Mouse (Mus musculus): Measurements from ENCODE around the gene Ubtd1. TPM values are rescaled to one million over a fixed set of nuclear protein-coding genes. Genes with fewer than 3 reads are reported as not detected.

Gene Ubtd1
- polyA plus RNA-seq, 1 experiment from 2014 or later, result 9.9 TPM

- Histone ChIP-seq H3K4me1 (replicated peaks; ENCODE audit: control insufficient read depth, insufficient read depth, low read length) (peaks cover 4% of the 10 kb centered on the region; the same call in 1 of the 2 replicates), H3K36me3 (ENCODE audit: control insufficient read depth, insufficient read depth, low read length) (no peaks in the 10 kb centered on the region), H3K27me3 (replicated peaks; ENCODE audit: control insufficient read depth, insufficient read depth, low read length) (no peaks in the 10 kb centered on the region), H3K4me3 (ENCODE audit: low read depth, low read length) (no peak overlapping the region), H3K9ac (ENCODE audit: low read length) (no peak overlapping the region), H3K9me3 (ENCODE audit: control insufficient read depth, low read length) (no peaks in the 10 kb centered on the region), H3K27ac (ENCODE audit: low read depth) (no peak overlapping the region), H3K4me2 (ENCODE audit: low read length) (no peak overlapping the region)
- ATAC-seq (replicated peaks; ENCODE audit: low FRiP score, low TSS enrichment, low read depth), result no peak
- DNase-seq (ENCODE audit: low spot score), result no peak
- WGBS, result 84% methylated on average over 4 of the region's 4 CpGs
Measured at GRCm38 (mm10) chr19:41987206-41987605, 5.6 kb downstream of the Ubtd1 start.

- no peaks in the 10 kb centered on the region for H3K9me3 ChIP-seq (ENCODE audit: control insufficient read depth, low read length)
- DNase-seq (ENCODE audit: low spot score), result no peak
- no peak overlapping the region for H3K4me2 ChIP-seq (ENCODE audit: low read length)
- no peak overlapping the region for H3K4me3 ChIP-seq (ENCODE audit: low read depth, low read length)
- no peaks in the 10 kb centered on the region for H3K27me3 ChIP-seq (replicated peaks; ENCODE audit: control insufficient read depth, insufficient read depth, low read length)
- H3K27ac ChIP-seq (ENCODE audit: low read depth), result no peak overlapping the region
- no peak for ATAC-seq (replicated peaks; ENCODE audit: low FRiP score, low TSS enrichment, low read depth)
- no peaks in the 10 kb centered on the region for H3K36me3 ChIP-seq (ENCODE audit: control insufficient read depth, insufficient read depth, low read length)
- H3K4me1 ChIP-seq (replicated peaks; ENCODE audit: control insufficient read depth, insufficient read depth, low read length), result no peaks in the 10 kb centered on the region
- no peak overlapping the region for H3K9ac ChIP-seq (ENCODE audit: low read length)
- 73% methylated on average over 6 of the region's 6 CpGs for WGBS
Measured at GRCm38 (mm10) chr19:41989810-41990209, 8.2 kb downstream of the Ubtd1 start.

GRCm38 (mm10) chr19:41991926-41992477 is 10.4 kb downstream of the Ubtd1 start:
- no peak overlapping the region for H3K9ac ChIP-seq (ENCODE audit: low read length)
- DNase-seq (ENCODE audit: low spot score) (no peak), ATAC-seq (replicated peaks; ENCODE audit: low FRiP score, low TSS enrichment, low read depth) (no peak)
- 44% methylated on average over 6 of the region's 6 CpGs for WGBS
- H3K9me3 ChIP-seq (ENCODE audit: control insufficient read depth, low read length), result no peaks in the 10 kb centered on the region
- no peaks in the 10 kb centered on the region for H3K27me3 ChIP-seq (replicated peaks; ENCODE audit: control insufficient read depth, insufficient read depth, low read length)
- H3K36me3 ChIP-seq (ENCODE audit: control insufficient read depth, insufficient read depth, low read length), result no peaks in the 10 kb centered on the region
- H3K27ac ChIP-seq (ENCODE audit: low read depth), result no peak overlapping the region
- H3K4me3 ChIP-seq (ENCODE audit: low read depth, low read length), result no peak overlapping the region
- no peaks in the 10 kb centered on the region for H3K4me1 ChIP-seq (replicated peaks; ENCODE audit: control insufficient read depth, insufficient read depth, low read length)
- no peak overlapping the region for H3K4me2 ChIP-seq (ENCODE audit: low read length)

GRCm38 (mm10) chr19:41992971-41993370 is 11.4 kb downstream of the Ubtd1 start:
- H3K27me3 ChIP-seq (replicated peaks; ENCODE audit: control insufficient read depth, insufficient read depth, low read length), result no peaks in the 10 kb centered on the region
- no peak overlapping the region for H3K27ac ChIP-seq (ENCODE audit: low read depth)
- ATAC-seq (replicated peaks; ENCODE audit: low FRiP score, low TSS enrichment, low read depth) (no peak), DNase-seq (ENCODE audit: low spot score) (no peak)
- H3K9me3 ChIP-seq (ENCODE audit: control insufficient read depth, low read length), result no peaks in the 10 kb centered on the region
- no peak overlapping the region for H3K9ac ChIP-seq (ENCODE audit: low read length)
- no peak overlapping the region for H3K4me2 ChIP-seq (ENCODE audit: low read length)
- H3K4me3 ChIP-seq (ENCODE audit: low read depth, low read length), result no peak overlapping the region
- no peaks in the 10 kb centered on the region for H3K36me3 ChIP-seq (ENCODE audit: control insufficient read depth, insufficient read depth, low read length)
- 71% methylated on average over 2 of the region's 2 CpGs for WGBS
- no peaks in the 10 kb centered on the region for H3K4me1 ChIP-seq (replicated peaks; ENCODE audit: control insufficient read depth, insufficient read depth, low read length)

GRCm38 (mm10) chr19:41993484-41993883 is 11.9 kb downstream of the Ubtd1 start:
- WGBS, result 42% methylated on average over 6 of the region's 6 CpGs
- Histone ChIP-seq H3K4me1 (replicated peaks; ENCODE audit: control insufficient read depth, insufficient read depth, low read length) (no peaks in the 10 kb centered on the region), H3K27me3 (replicated peaks; ENCODE audit: control insufficient read depth, insufficient read depth, low read length) (no peaks in the 10 kb centered on the region), H3K9ac (ENCODE audit: low read length) (no peak overlapping the region), H3K27ac (ENCODE audit: low read depth) (no peak overlapping the region), H3K9me3 (ENCODE audit: control insufficient read depth, low read length) (no peaks in the 10 kb centered on the region), H3K36me3 (ENCODE audit: control insufficient read depth, insufficient read depth, low read length) (no peaks in the 10 kb centered on the region), H3K4me2 (ENCODE audit: low read length) (no peak overlapping the region), H3K4me3 (ENCODE audit: low read depth, low read length) (no peak overlapping the region)
- no peak for DNase-seq (ENCODE audit: low spot score)
- ATAC-seq (replicated peaks; ENCODE audit: low FRiP score, low TSS enrichment, low read depth), result no peak

- no peak overlapping the region for H3K4me2 ChIP-seq (ENCODE audit: low read length)
- H3K27me3 ChIP-seq (replicated peaks; ENCODE audit: control insufficient read depth, insufficient read depth, low read length), result no peaks in the 10 kb centered on the region
- H3K4me3 ChIP-seq (ENCODE audit: low read depth, low read length), result no peak overlapping the region
- no peak for DNase-seq (ENCODE audit: low spot score)
- no peak for ATAC-seq (replicated peaks; ENCODE audit: low FRiP score, low TSS enrichment, low read depth)
- no peaks in the 10 kb centered on the region for H3K9me3 ChIP-seq (ENCODE audit: control insufficient read depth, low read length)
- H3K36me3 ChIP-seq (ENCODE audit: control insufficient read depth, insufficient read depth, low read length), result no peaks in the 10 kb centered on the region
- no peak overlapping the region for H3K9ac ChIP-seq (ENCODE audit: low read length)
- no peak overlapping the region for H3K27ac ChIP-seq (ENCODE audit: low read depth)
- 89% methylated on average over 7 of the region's 7 CpGs for WGBS
- H3K4me1 ChIP-seq (replicated peaks; ENCODE audit: control insufficient read depth, insufficient read depth, low read length), result no peaks in the 10 kb centered on the region
Measured at GRCm38 (mm10) chr19:41994023-41994422, 12.5 kb downstream of the Ubtd1 start.

- H3K27ac ChIP-seq (ENCODE audit: low read depth), result no peak overlapping the region
- ATAC-seq (replicated peaks; ENCODE audit: low FRiP score, low TSS enrichment, low read depth) (no peak), DNase-seq (ENCODE audit: low spot score) (no peak)
- no peak overlapping the region for H3K9ac ChIP-seq (ENCODE audit: low read length)
- no peak overlapping the region for H3K4me3 ChIP-seq (ENCODE audit: low read depth, low read length)
- 53% methylated on average over 1 of the region's 1 CpGs for WGBS
- no peaks in the 10 kb centered on the region for H3K27me3 ChIP-seq (replicated peaks; ENCODE audit: control insufficient read depth, insufficient read depth, low read length)
- H3K36me3 ChIP-seq (ENCODE audit: control insufficient read depth, insufficient read depth, low read length), result no peaks in the 10 kb centered on the region
- peaks cover 8% of the 10 kb centered on the region for H3K4me1 ChIP-seq (replicated peaks; ENCODE audit: control insufficient read depth, insufficient read depth, low read length)
- no peaks in the 10 kb centered on the region for H3K9me3 ChIP-seq (ENCODE audit: control insufficient read depth, low read length)
- H3K4me2 ChIP-seq (ENCODE audit: low read length), result no peak overlapping the region
Measured at GRCm38 (mm10) chr19:41995483-41995882, 13.9 kb downstream of the Ubtd1 start.

- no peak for ATAC-seq (replicated peaks; ENCODE audit: low FRiP score, low TSS enrichment, low read depth)
- H3K36me3 ChIP-seq (ENCODE audit: control insufficient read depth, insufficient read depth, low read length), result no peaks in the 10 kb centered on the region
- DNase-seq (ENCODE audit: low spot score), result no peak
- WGBS, result 77% methylated on average over 10 of the region's 10 CpGs
- H3K27me3 ChIP-seq (replicated peaks; ENCODE audit: control insufficient read depth, insufficient read depth, low read length), result no peaks in the 10 kb centered on the region
- no peaks in the 10 kb centered on the region for H3K9me3 ChIP-seq (ENCODE audit: control insufficient read depth, low read length)
- H3K4me2 ChIP-seq (ENCODE audit: low read length), result no peak overlapping the region
- no peak overlapping the region for H3K9ac ChIP-seq (ENCODE audit: low read length)
- no peak overlapping the region for H3K4me3 ChIP-seq (ENCODE audit: low read depth, low read length)
- no peak overlapping the region for H3K27ac ChIP-seq (ENCODE audit: low read depth)
- peaks cover 19% of the 10 kb centered on the region for H3K4me1 ChIP-seq (replicated peaks; ENCODE audit: control insufficient read depth, insufficient read depth, low read length)
Measured at GRCm38 (mm10) chr19:41997090-41997489, 15.5 kb downstream of the Ubtd1 start.

GRCm38 (mm10) chr19:41998770-41999548 is 17.4 kb downstream of the Ubtd1 start:
- DNase-seq (ENCODE audit: low spot score) (no peak), ATAC-seq (replicated peaks; ENCODE audit: low FRiP score, low TSS enrichment, low read depth) (no peak)
- Histone ChIP-seq H3K36me3 (ENCODE audit: control insufficient read depth, insufficient read depth, low read length) (no peaks in the 10 kb centered on the region), H3K27me3 (replicated peaks; ENCODE audit: control insufficient read depth, insufficient read depth, low read length) (no peaks in the 10 kb centered on the region), H3K4me1 (replicated peaks; ENCODE audit: control insufficient read depth, insufficient read depth, low read length) (peaks cover 19% of the 10 kb centered on the region), H3K9ac (ENCODE audit: low read length) (no peak overlapping the region), H3K9me3 (ENCODE audit: control insufficient read depth, low read length) (no peaks in the 10 kb centered on the region), H3K4me3 (ENCODE audit: low read depth, low read length) (no peak overlapping the region), H3K4me2 (ENCODE audit: low read length) (no peak overlapping the region), H3K27ac (ENCODE audit: low read depth) (no peak overlapping the region)
- WGBS, result 86% methylated on average over 9 of the region's 9 CpGs

Measured in intestine, embryonic 14.5 days (tissue).